Mouse (Mus musculus): ENCODE data around the gene Heatr5a.

Heatr5a gene

DNA sequence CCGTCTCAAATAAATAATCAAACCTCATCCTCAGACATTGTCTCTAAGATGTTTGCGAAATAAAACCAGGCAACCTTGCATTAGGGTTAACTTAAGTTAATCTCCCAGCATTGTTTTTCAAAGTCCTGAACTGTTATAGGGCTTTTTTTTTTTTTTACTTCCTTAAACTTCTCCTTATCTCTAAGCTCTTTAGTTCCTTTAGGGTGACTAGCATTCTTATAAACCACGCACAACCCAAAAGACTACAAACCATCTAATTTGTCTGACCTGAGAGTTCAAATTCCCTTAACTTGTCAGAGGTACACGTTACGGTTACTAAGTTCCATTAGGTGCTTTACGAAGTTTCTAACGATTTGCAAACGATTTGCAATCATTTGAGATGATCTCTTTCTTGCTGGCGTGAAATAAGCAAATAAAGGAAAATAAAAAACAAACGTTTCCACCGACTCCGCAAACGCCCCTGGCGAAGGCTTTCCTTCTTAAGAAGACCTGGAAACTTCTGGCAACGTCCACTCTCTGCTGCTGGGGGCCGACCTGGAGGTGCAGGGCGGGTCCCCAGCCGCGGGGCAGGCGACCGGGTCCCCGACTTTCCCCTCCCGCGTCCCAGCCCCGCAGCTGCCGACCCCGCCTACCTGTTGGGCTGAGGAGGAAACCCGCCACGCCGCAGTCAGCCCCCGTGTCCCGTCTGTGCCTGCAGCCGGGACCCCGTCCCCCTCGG, 610 bp downstream of the Heatr5a start:
- no peak for DNase-seq (ENCODE audit: low spot score)

- no peak for DNase-seq (ENCODE audit: low spot score)
These were observed 1.2 kb downstream of the Heatr5a start for GRCm38 (mm10) chr12:51969876-51970275.

DNA sequence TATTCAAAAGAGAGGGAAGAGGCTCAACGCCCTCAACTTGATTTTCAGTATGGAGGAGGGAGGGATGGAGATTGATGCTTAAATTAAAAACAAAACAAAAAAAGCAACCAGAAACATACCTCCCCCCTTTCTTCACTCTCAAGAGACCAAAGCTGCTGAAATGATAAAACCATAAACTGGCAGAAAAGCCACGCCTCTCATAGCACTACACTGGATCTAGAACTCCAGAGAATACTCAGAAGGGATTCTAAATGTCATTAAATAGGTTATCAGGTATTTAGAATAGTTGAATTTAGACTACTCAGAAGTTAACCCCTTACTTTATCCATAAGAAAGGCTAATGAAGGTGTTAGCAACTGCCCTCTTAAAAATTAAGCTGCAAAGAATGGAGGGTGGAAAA, 2.0 kb downstream of the Heatr5a start:
- no peak for DNase-seq (ENCODE audit: low spot score)

- DNase-seq (ENCODE audit: low spot score): no peak
These were observed 3.1 kb downstream of the Heatr5a start for GRCm38 (mm10) chr12:51967915-51968595.

GRCm38 (mm10) chr12:51957626-51958025, 13.5 kb downstream of the Heatr5a start:
- no peak for DNase-seq (ENCODE audit: low spot score)

DNA sequence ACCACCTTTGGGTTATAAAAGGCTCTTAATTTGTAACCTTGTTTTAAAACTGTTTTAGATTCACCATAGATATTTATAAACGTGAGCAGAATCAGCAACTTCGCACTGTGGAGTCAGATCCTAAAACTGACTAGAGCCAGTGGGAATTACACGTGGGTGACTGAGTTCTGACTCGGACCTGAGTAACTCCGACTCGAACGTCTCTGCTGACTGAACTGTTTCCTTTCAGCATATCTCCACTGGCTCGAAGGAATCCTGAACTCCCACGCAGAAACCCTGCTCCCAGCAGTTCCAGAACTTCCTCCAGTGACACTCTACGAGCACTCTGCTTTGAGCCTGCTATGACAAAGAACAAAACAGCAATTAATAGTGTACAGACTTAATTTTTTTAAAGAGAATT, 18.8 kb downstream of the Heatr5a start:
- DNase-seq (ENCODE audit: low spot score): no peak

DNA sequence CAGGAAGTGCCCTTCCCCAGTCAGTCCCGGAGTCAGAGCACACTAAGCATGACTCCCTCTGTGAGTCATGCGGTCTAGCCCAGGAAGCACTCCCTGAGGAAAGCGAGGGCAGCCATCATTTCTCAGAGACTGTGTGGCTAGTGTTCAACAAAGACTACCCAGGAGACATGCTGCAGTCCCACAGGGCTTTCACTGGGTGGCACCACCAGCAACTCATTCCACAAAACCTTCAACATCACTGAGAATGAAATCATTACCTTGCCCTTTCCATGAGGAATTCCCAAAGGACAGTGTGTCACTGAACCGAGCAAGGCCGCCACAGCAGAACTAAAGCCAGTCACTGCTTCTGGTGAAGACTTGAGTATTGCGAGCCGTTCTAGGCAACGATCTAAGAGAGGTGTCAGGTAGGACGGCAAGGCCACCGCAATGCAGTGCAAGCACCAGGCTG, 23.6 kb downstream of the Heatr5a start:
- no peak for DNase-seq (ENCODE audit: low spot score)

- no peak for DNase-seq (ENCODE audit: low spot score)
These were observed 25.8 kb downstream of the Heatr5a start for GRCm38 (mm10) chr12:51945331-51945730.

GRCm38 (mm10) chr12:51939848-51940247, 31.3 kb downstream of the Heatr5a start:
- DNase-seq (ENCODE audit: low spot score): no peak

GRCm38 (mm10) chr12:51937938-51938337, 33.2 kb downstream of the Heatr5a start:
- no peak for DNase-seq (ENCODE audit: low spot score)

- peak; percentile 6 for DNase-seq (ENCODE audit: low spot score)
These were observed 41.5 kb downstream of the Heatr5a start for GRCm38 (mm10) chr12:51929630-51930029.

GRCm38 (mm10) chr12:51917191-51917590, 53.9 kb downstream of the Heatr5a start:
- DNase-seq (ENCODE audit: low spot score): no peak

DNA sequence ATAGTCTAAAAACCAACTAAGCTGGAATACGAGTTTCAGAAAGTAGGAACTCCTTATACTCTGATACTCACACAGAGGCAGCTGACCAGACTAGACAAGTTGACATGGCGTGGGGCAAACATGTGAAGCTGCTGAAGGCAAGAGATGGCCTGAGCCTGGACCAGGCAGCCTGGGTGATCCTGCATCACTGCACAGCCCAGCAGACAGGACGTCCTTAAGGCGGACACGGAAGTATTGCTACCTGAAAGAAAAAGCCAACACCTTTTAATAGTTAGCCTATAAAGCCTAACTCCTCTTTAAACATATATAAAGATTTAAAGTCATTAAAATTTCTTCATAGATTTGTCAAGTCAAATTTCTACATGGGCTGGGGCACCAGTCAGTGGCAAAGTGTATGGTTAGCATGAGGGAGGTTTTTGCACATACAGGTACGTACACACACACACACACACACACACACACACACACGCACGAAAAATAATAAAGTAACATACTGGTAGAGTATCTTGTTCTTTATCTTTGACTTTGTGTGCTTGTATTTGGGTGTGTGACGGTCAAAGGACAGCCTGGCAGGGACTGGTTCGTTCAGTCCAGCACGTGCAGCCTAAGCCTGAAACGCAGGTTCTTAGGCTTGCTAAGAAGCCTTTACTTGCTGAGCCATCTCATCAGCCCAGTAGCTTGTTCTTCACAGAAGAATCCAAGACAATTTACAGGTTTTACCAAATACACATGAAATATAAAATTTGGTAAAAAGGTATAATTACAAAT, 56.0 kb downstream of the Heatr5a start:
- no peak for DNase-seq (ENCODE audit: low spot score)

- no peak for DNase-seq (ENCODE audit: low spot score)
These were observed 61.9 kb downstream of the Heatr5a start for GRCm38 (mm10) chr12:51909202-51909601.

DNA sequence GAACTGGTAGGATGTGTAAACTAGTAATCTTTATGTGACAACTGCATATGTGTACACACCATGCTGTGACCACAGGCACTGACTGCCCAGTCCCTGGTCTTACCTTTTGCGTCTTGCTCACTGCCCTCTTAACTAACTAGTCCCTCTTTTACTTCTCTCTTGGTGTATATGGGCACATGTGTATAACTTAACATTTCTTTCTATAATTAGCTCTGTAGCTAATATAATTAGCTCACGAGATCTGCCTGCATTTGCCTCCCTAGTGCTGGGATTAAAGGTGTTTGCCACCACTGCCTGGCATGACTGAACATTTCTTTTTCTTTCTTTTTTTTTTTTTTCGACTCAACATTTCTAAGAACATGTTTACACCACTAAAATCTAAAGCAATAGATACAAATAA, 63.6 kb downstream of the Heatr5a start:
- DNase-seq (ENCODE audit: low spot score): no peak

- DNase-seq (ENCODE audit: low spot score): no peak
These were observed 70.6 kb downstream of the Heatr5a start for GRCm38 (mm10) chr12:51900551-51900950.

GRCm38 (mm10) chr12:51896901-51897300, 74.2 kb downstream of the Heatr5a start:
- no peak for DNase-seq (ENCODE audit: low spot score)

DNA sequence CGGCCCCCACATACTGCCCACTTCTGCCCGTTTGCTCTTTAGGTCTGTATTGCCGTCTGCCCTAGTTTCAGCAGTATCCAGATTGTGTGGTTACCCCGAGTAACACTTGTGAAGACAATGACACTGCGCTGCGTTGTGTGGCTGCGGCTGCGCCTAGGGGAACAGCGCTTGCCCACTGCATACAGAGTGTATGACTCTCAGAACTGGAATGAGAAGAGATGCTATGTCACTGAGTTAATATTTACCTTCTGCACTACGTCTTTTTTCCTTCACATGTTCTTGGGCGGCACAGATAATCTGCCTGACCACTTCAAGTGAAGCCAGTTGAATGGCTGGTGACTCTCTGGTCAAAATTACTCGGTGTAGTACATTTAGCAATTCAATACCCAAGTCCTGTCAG, 82.5 kb downstream of the Heatr5a start:
- DNase-seq (ENCODE audit: low spot score): no peak

DNA sequence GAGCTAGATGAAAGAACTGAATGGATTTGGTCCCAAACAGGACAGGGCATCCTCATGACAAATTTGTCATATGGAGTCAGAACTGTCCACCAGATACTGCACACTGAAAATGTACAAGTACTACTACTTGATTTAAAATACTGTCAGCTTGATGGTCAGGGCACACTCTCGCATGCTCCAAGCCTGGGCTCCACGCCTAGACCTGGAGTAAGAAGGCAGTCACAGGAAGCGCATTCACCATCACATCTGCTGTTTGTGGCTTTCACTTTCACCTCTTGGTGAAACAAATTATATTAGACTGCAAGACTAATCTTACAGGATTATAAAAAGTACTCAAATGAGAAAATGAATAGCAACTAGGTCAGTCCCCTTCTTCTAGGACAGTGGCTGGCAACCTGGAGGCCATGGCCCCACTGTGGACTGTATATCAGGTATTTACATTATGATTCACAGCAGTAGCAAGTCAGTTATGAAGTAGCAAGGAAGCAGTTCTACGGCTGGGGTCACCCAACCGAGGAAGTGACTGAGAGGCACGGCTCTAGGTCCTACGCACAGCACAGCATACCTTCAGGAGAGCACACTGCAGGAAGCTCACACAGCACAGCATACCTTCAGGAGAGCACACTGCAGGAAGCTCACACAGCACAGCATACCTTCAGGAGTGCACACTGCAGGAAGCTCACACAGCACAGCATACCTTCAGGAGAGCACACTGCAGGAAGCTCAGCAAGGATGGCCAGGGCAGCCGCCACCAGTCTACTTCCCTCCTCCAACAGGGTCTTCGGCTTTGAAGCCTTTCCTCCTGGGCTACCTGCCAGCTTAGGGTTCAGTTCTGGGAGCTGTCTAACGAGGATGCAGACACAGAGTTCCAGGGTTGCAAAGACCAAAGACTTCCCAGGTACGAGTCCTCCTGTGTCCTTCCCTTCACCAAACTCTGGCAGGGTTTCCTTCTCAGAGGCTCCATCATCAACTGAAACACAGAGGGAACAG, 83.5 kb downstream of the Heatr5a start:
- DNase-seq (ENCODE audit: low spot score): peak; percentile 65

- DNase-seq (ENCODE audit: low spot score): peak; percentile 89
These were observed 84.8 kb downstream of the Heatr5a start for GRCm38 (mm10) chr12:51886369-51886768.

- no peak for DNase-seq (ENCODE audit: low spot score)
These were observed 86.3 kb downstream of the Heatr5a start for GRCm38 (mm10) chr12:51884801-51885200.
